Mouse (Mus musculus): ENCODE data around the gene Gm20388.

DNA sequence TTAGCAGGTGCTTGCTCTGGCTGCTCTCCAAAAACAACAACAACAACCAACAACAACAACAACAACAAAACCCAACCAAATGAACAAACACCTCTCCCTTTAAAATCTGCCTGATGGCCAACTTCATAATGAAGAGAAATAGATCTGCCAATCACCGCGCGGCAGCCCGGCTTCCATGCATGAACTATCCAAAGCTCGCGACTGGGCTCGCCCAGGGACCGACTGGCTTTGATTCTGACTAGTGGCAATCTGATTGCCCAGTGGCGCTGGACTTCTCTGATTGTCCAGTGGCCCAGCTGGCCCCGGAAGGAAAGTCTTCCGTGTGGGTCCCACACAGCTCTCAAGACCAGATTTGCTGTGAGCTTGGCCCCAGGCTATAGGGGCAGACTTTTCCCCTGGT is 825.8 kb downstream of the Gm20388 start:
- TF ChIP-seq CTCF (IDR thresholded peaks at IDR 0.05; ENCODE audit: low read depth, low read length) = no peak
- TF ChIP-seq EP300 (IDR thresholded peaks at IDR 0.05; ENCODE audit: insufficient read depth, low read depth, low read length) = no peak
- no peak for TF ChIP-seq POLR2A (IDR thresholded peaks at IDR 0.05; ENCODE audit: insufficient read depth, low read length)

All from ES-Bruce4 (cell line).